10 mouse cellular contexts compared by ENCODE assay signal in genomic region chr4:141114521-141114981, GRCm38 (mm10). TPM values are rescaled to one million over a fixed set of nuclear protein-coding genes. Genes with fewer than 3 reads are reported as not detected.
DNase-seq lines count a peak whose midpoint lies in the region; ATAC-seq lines count a peak whose summit lies in the region.
"Had no signal": no experiment of that assay in that cellular context is flagged by ENCODE, and none has a peak within 500 bp of the region (broad histone marks: within the 10 kb centered on the region; RNA-seq: fewer than 3 reads in every experiment).

No protein-coding gene starts in this region.

- no peaks in the 10 kb centered on the region for H3K27me3 ChIP-seq in kidney, embryonic 15.5 days
- no peaks in the 10 kb centered on the region for H3K27me3 ChIP-seq in forebrain, embryonic 16.5 days (replicated peaks; ENCODE audit: control insufficient read depth, insufficient read depth, low read length)
- H3K27me3 ChIP-seq: embryonic facial prominence, embryonic 15.5 days; neural tube, embryonic 12.5 days had no signal

- H3K9me3 ChIP-seq in kidney, embryonic 15.5 days (replicated peaks), result 0 out of 2 replicates have a peak, but pooled peaks cover 5% of the 10 kb centered on the region
- H3K9me3 ChIP-seq in forebrain, embryonic 16.5 days (ENCODE audit: control insufficient read depth, low read length), result no peaks in the 10 kb centered on the region
- H3K9me3 ChIP-seq: embryonic facial prominence, embryonic 15.5 days; neural tube, embryonic 12.5 days had no signal

- peaks cover 96% of the 10 kb centered on the region for H3K36me3 ChIP-seq in kidney, embryonic 15.5 days
- H3K36me3 ChIP-seq in forebrain, embryonic 16.5 days (ENCODE audit: control insufficient read depth, insufficient read depth), result peaks cover 10% of the 10 kb centered on the region

- H3K4me1 ChIP-seq in kidney, embryonic 15.5 days, result peaks cover 25% of the 10 kb centered on the region
- no peaks in the 10 kb centered on the region for H3K4me1 ChIP-seq in forebrain, embryonic 16.5 days (replicated peaks; ENCODE audit: control insufficient read depth, insufficient read depth, low read length)
- H3K4me1 ChIP-seq: neural tube, embryonic 12.5 days had no signal

- peak overlapping the region; percentile 18; the same call in 1 of the 2 replicates for H3K27ac ChIP-seq in kidney, embryonic 15.5 days
- no peak overlapping the region for H3K27ac ChIP-seq in forebrain, embryonic 16.5 days (ENCODE audit: low read length)
- H3K27ac ChIP-seq: embryonic facial prominence, embryonic 15.5 days; neural tube, embryonic 12.5 days had no signal

- 79% methylated on average over 6 of the region's 6 CpGs for WGBS in kidney, embryonic 15.5 days
- 94% methylated on average over 6 of the region's 6 CpGs for WGBS in forebrain, embryonic 16.5 days

- intact Hi-C loops in left cerebral cortex, postnatal 14 days (cut with DNase I), result no loop called here

- ATAC-seq in kidney, embryonic 15.5 days (replicated peaks; ENCODE audit: low FRiP score), result no peak
- ATAC-seq in forebrain, embryonic 16.5 days, result no peak

- H3K4me2 ChIP-seq in kidney, embryonic 15.5 days, result no peak overlapping the region
- H3K4me2 ChIP-seq in forebrain, embryonic 16.5 days (ENCODE audit: low read length), result no peak overlapping the region
- H3K4me2 ChIP-seq: embryonic facial prominence, embryonic 15.5 days; neural tube, embryonic 12.5 days had no signal

- DNase-seq in kidney, adult 18-20 months, result no peak
- DNase-seq in heart, postnatal 4 days, result peak; percentile 40
- DNase-seq in left cerebral cortex, postnatal 14 days (ENCODE audit: low spot score in 2 of 2), result peak; percentile 62 to 81
- DNase-seq in right cerebral cortex, postnatal 36 days (ENCODE audit: low spot score in 2 of 2), result peak; percentile 35 to 37
- DNase-seq in thymus, postnatal 0 days (ENCODE audit: low spot score), result no peak
- no peak for DNase-seq in kidney, postnatal 25 days

- no peak overlapping the region for H3K4me3 ChIP-seq in kidney, embryonic 15.5 days (replicated peaks)
- H3K4me3 ChIP-seq in forebrain, embryonic 16.5 days (replicated peaks; ENCODE audit: low read length), result no peak overlapping the region
- H3K4me3 ChIP-seq: embryonic facial prominence, embryonic 15.5 days; neural tube, embryonic 12.5 days had no signal

- H3K9ac ChIP-seq in kidney, embryonic 15.5 days, result no peak overlapping the region
- H3K9ac ChIP-seq in forebrain, embryonic 16.5 days (replicated peaks; ENCODE audit: low read depth, low read length), result no peak overlapping the region
- H3K9ac ChIP-seq: embryonic facial prominence, embryonic 15.5 days; neural tube, embryonic 12.5 days had no signal

RNA-seq across cellular contexts. Expression of gene Szrd1, which starts 25.0 kb away (rescaled TPM):
- 49.6 and 50.4 TPM in 2 replicates for polyA plus RNA-seq in kidney, embryonic 15.5 days (2015; fragmentation: Nextera tagmentation; extraction: Ambion mirVana)
- 100 to 1,000 TPM; 103 to 107 TPM for total RNA-seq in heart, postnatal 4 days (2021)
- total RNA-seq in left cerebral cortex, postnatal 14 days (2021), result 10 to 100 TPM; 43.8 to 48.6 TPM
- polyA plus RNA-seq in forebrain, embryonic 16.5 days (2015; fragmentation: Nextera tagmentation; extraction: Ambion mirVana), result 27.6 and 31.2 TPM in 2 replicates
- 32.6 and 35.4 TPM in 2 replicates for polyA plus RNA-seq in thymus, postnatal 0 days (2015; fragmentation: Nextera tagmentation; extraction: Ambion mirVana)

RNA-seq across cellular contexts. Expression of gene Spata21, which starts 26.4 kb away (rescaled TPM):
- polyA plus RNA-seq in kidney, embryonic 15.5 days (2015; fragmentation: Nextera tagmentation; extraction: Ambion mirVana), result 0.50 and 0.64 TPM in 2 replicates
- total RNA-seq in heart, postnatal 4 days (2021), result not detected
- total RNA-seq in left cerebral cortex, postnatal 14 days (2021), result under 1 TPM; 0.20 to 0.38 TPM
- 0.09 and 0.46 TPM in 2 replicates for polyA plus RNA-seq in forebrain, embryonic 16.5 days (2015; fragmentation: Nextera tagmentation; extraction: Ambion mirVana)
- 0.15 and 0.17 TPM in 2 replicates for polyA plus RNA-seq in thymus, postnatal 0 days (2015; fragmentation: Nextera tagmentation; extraction: Ambion mirVana)

RNA-seq across cellular contexts. Expression of gene Fbxo42, which starts 33.2 kb away (rescaled TPM):
- polyA plus RNA-seq in kidney, embryonic 15.5 days (2015; fragmentation: Nextera tagmentation; extraction: Ambion mirVana), result 22.4 and 23.0 TPM in 2 replicates
- 10 to 100 TPM; 13.9 to 14.9 TPM for total RNA-seq in heart, postnatal 4 days (2021)
- 10 to 100 TPM; 31.6 to 38.8 TPM for total RNA-seq in left cerebral cortex, postnatal 14 days (2021)
- 25.4 and 27.1 TPM in 2 replicates for polyA plus RNA-seq in forebrain, embryonic 16.5 days (2015; fragmentation: Nextera tagmentation; extraction: Ambion mirVana)
- polyA plus RNA-seq in thymus, postnatal 0 days (2015; fragmentation: Nextera tagmentation; extraction: Ambion mirVana), result 19.7 and 22.2 TPM in 2 replicates

RNA-seq across cellular contexts. Expression of gene Necap2, which starts 36.4 kb away (rescaled TPM):
- polyA plus RNA-seq in kidney, embryonic 15.5 days (2015; fragmentation: Nextera tagmentation; extraction: Ambion mirVana), result 80.0 and 89.4 TPM in 2 replicates
- total RNA-seq in heart, postnatal 4 days (2021), result 10 to 100 TPM; 33.7 to 35.8 TPM
- total RNA-seq in left cerebral cortex, postnatal 14 days (2021), result 10 to 100 TPM; 45.4 to 50.2 TPM
- polyA plus RNA-seq in forebrain, embryonic 16.5 days (2015; fragmentation: Nextera tagmentation; extraction: Ambion mirVana), result 56.6 and 57.8 TPM in 2 replicates
- polyA plus RNA-seq in thymus, postnatal 0 days (2015; fragmentation: Nextera tagmentation; extraction: Ambion mirVana), result 93.7 and 103 TPM in 2 replicates

RNA-seq across cellular contexts. Expression of gene Crocc, which starts 54.2 kb away (rescaled TPM):
- polyA plus RNA-seq in kidney, embryonic 15.5 days (2015; fragmentation: Nextera tagmentation; extraction: Ambion mirVana), result 8.5 and 9.5 TPM in 2 replicates
- total RNA-seq in heart, postnatal 4 days (2021), result 1 to 10 TPM; 8.2 to 8.3 TPM
- total RNA-seq in left cerebral cortex, postnatal 14 days (2021), result 10 to 100 TPM; 51.0 to 52.7 TPM
- 6.2 and 6.7 TPM in 2 replicates for polyA plus RNA-seq in forebrain, embryonic 16.5 days (2015; fragmentation: Nextera tagmentation; extraction: Ambion mirVana)
- 1.9 and 2.1 TPM in 2 replicates for polyA plus RNA-seq in thymus, postnatal 0 days (2015; fragmentation: Nextera tagmentation; extraction: Ambion mirVana)

Comparison
In these comparisons a context has a peak if more than half of its experiments do, and no peak if none do; other contexts are left out.
1. DNase-seq: peak in heart, postnatal 4 days (single experiment), left cerebral cortex, postnatal 14 days (2 of 2) and right cerebral cortex, postnatal 36 days (2 of 2); none in kidney, adult 18-20 months (single experiment), thymus, postnatal 0 days (single experiment) and kidney, postnatal 25 days (0 of 2).